Mouse (Mus musculus) left cerebral cortex, adult 2 months (tissue): ENCODE measurements at regions not wholly inside any gene's neighbourhood (a gene's known extent, or its start where the extent isn't known, plus 50 kb on each side); places are given as distances from the start of the nearest gene placed in this dataset.

Experiments used
- DNase-seq, 2 experiments: peaks; one replicate each; pipeline ENCODE4 v3.0.0; 2021 to 2022; ENCODE audit warnings: low spot score in 2 of 2, mixed read lengths in 1 of 2; ENCODE audit errors: extremely low spot score in 1 of 2
- H3K27ac ChIP-seq: fragments of 200-600 bp; 2 replicates; pipeline ENCODE4 v1.8.1; 2022
- H3K4me3 ChIP-seq: fragments of 200-600 bp; 2 replicates; pipeline ENCODE4 v1.8.1; 2022
- CTCF ChIP-seq: fragments of 200-600 bp; IDR thresholded peaks from 2 replicates; pipeline ENCODE4 v1.8.1; 2022; ENCODE audit warnings: antibody characterized with exemption, mild to moderate bottlenecking, moderate library complexity
- intact Hi-C: fragments of 180-260 bp; cut with DNase I; formaldehyde crosslinking; loops from one replicate; pipeline ENCODE4 v1.15.1; 2025

DNA sequence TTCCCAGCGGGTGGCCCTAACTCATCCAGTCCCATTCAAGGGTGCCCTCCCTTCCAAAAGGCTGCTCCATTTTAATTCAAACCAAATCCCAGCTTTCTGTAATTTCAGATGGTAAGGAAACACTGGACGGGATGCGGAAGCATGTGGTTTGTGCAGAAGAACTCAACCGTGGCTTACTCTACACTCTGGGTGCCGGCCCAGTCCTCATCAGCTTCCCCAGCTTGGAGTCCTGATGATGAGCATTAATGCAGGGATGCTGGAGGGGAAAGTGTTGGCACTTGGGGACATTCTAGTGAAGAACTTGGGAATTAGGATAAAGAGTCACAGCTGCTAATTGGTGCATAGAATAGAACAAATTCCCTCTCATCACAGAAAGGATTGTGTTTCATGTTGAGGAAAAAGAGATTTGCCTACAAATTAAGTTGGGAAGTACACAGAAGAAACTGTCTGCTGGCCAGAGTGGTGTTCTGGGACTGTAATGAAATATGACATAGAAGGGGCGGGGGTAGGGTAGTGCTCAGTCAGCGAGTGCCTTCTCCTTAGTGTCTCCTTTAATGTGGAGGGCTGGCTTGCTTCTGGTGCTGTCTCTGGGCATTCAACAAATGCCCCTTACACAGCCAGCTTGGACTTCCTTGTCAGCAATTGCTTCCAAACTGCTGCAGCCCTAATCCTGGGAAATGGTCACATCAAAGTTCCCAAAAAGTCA, 285.0 kb upstream of the Bmper start:
- DNase-seq: no peak
- TF ChIP-seq CTCF: no peak
- intact Hi-C loops: no loop called here
- Histone ChIP-seq H3K27ac (no peak overlapping the region), H3K4me3 (no peak overlapping the region)

DNA sequence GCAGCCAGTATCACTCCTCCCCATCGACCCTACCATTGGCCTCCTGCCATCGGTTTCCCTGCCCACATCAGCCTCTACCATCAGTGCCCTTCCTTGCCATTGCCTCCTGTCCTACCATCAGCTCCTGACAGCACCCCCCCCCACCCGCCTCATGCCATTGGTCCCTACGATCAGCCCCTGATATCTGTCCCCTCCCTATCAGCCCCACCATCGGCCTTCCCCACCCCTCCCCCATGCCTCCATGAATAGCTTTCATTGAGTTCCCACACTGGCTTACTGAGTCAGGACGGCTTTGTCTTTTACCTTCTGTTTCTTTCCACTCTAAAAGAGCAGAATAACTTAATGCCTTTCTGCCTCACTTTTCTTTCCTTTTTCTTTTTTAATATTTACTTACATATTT, 277.9 kb upstream of the Bmper start:
- Histone ChIP-seq H3K4me3 (no peak overlapping the region), H3K27ac (no peak overlapping the region)
- intact Hi-C loops: no loop called here
- DNase-seq: no peak
- TF ChIP-seq CTCF: no peak

DNA sequence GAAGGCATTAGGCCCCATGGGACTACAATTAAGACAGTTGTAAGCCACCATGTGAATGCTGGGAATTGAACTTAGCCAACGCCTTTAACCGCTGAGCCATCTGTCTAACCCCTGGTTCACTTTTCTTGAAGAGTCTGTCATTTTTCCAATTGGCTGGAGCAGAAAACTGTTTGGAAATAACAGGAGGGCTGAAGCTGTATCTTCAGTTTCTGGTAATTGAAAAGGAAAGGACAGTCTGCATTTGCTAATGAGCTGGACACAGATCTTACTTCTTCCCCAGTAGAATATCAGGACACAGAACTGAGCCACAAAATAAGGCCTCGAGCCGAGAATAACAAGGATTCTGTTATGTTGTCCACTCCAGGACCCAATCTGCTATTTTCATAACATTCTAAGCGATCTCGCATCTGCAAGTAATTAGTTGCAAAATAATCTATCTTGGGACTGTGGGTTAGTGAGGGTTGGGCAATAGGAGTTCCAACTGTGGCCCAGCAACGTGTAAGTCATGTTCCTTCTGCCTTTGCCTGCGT, 277.4 kb upstream of the Bmper start:
- intact Hi-C loops: no loop called here
- no peak for TF ChIP-seq CTCF
- H3K4me3 ChIP-seq: no peak overlapping the region
- DNase-seq: no peak
- no peak overlapping the region for H3K27ac ChIP-seq

DNA sequence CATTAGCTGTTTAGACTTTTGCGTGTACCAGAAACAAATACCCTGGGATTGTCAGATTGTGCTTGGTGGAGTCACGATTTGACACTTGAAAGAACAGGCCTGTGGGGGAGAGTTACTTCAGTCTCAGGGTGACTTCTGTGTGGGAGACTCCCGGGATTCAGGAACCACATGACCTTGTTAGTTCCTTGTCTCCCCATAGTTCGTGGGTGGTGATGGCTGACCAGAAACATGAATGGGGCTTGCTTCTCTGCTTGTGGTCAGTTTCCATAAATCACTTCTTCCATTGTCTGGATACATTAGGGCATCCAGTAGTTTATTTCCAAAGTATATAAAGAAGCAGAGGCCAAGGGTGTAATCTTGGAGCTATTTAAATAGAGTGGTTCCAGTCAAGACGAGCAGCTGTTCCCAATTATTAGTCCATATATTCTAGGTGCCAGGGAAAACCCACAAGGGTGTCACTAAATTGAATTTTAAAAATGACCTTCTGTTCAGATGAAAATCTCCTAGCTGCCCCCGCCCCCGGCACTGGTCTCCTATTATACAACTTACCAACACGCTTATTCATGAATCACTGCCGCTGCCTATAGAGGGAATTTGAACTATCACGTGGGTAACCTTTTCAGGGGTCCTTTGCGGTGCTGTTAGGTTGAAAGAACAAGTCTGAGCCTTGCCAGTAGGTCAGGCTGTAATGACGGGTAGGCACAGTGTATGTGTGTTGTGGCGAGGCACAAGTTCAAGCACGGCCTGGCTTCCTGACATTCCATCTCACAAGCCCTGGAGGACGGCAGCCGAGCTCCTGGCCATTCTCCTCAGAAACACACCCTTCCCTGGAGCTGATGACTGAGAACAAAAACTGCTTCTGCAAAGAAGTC, 270.1 kb upstream of the Bmper start:
- Histone ChIP-seq H3K27ac (no peak overlapping the region), H3K4me3 (no peak overlapping the region)
- intact Hi-C loops: no loop called here
- DNase-seq: no peak
- no peak for TF ChIP-seq CTCF

DNA sequence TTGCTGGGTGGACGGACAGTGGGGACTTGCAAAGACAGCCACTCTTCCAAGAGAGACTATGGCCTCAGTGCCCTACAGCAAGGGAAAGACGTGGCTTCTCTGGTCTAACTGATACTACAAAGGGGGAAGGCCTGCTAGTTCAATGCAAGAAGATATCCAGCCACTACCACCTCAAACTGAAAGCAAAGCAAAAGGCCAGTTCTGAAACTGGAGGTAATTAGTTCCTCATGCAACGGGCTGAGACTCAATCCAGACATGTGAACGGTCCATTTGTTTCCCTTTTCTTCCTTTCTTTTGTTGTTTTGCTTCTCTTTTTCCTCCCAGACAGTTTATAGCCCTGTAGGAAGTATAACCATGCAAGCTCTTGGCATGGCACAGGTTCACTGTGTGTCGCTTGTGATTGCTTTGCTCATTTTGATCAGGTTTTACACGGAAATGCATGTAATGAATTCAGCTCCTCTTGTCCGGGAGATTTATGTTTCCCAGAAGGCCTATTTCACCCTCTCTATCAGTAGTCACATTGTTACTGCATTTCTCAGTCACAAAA, 260.5 kb upstream of the Bmper start:
- no peak for TF ChIP-seq CTCF

DNA sequence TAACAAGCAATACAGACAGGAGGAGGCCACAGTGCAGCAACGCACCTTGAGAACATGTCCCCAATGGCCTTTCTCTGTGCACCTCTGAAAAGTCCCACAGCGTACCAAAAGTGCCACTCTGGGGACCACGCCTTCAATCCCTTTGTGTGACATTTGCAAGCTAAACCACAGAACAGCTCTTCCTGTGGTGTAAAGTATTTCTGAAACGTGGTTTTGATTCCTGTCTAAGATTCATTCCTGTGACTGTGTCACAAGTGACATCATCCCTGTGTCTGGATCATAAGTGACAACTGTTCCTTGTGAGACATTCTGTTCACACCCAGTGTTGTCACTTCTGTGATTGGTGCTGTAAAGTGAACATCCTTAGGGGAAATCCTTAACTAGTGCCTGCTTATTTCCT, 251.6 kb upstream of the Bmper start:
- Histone ChIP-seq H3K27ac (no peak overlapping the region), H3K4me3 (no peak overlapping the region)
- TF ChIP-seq CTCF: no peak
- intact Hi-C loops: no loop called here
- DNase-seq: no peak

More for the DNA sequence above, 260.5 kb upstream of the Bmper start:
- intact Hi-C loops: no loop called here
- H3K4me3 ChIP-seq: no peak overlapping the region
- no peak overlapping the region for H3K27ac ChIP-seq
- DNase-seq: no peak

DNA sequence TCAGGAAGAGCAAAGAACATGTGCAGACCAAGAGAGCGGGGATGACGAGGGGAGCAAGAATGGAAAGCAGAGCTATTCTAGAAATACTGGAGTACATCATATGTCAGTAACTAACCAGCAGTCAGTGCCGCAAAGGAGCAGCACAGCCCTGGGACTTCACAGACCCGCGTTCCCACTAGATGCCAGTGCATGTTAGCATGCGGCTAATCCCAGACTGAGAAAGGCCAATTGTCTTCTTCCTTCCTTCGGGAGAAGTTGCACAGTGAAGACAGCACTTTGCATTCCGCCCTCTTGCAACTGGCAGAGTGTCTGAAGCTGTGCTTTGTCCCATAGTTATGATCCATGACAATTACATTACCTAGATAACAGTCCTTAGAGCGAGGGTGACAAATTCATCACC, 246.1 kb upstream of the Bmper start:
- no peak overlapping the region for H3K27ac ChIP-seq
- TF ChIP-seq CTCF: no peak
- H3K4me3 ChIP-seq: no peak overlapping the region
- DNase-seq: no peak
- intact Hi-C loops: no loop called here

DNA sequence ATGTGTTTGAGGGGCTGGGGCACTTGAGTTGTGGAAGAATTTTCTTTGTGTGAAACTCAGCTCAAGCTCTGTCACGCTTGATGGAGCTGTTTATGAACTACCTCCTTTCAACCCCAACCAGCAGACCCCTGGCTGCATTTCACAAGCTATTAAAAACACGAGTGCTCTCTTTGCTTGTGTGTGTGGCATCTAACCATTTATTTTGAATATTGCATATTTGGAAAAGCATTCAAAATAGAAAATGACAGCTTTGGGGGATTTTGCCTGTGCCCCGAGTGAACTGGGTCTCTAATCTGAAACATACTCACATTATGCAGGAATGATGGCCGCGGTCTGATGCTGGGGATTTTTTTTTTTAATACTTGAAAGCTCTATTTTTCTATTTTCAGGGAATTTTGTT, 243.2 kb upstream of the Bmper start:
- no peak for DNase-seq
- H3K27ac ChIP-seq: no peak overlapping the region
- intact Hi-C loops: no loop called here
- TF ChIP-seq CTCF: no peak
- no peak overlapping the region for H3K4me3 ChIP-seq

DNA sequence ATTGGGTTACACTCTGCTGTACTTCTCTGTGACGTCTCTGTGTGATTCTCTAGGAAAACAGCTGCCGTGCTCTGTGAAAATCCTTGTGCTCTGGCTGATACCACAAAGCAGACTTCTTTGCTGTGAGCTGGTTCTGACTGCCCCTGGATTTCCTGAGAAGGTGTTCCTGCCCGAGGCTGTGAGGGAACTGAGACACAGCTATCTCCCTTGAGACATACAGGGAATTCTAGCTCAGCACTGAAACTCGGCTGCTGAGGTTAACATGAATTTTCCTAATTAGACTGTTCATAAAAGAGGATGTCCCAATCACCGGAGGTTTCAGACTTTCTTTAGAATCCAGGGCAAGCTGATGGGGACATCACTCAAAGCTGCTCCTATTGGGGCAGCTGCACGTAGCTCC, 233.4 kb upstream of the Bmper start:
- no peak overlapping the region for H3K27ac ChIP-seq
- no peak for TF ChIP-seq CTCF
- intact Hi-C loops: no loop called here
- no peak overlapping the region for H3K4me3 ChIP-seq
- DNase-seq: no peak

DNA sequence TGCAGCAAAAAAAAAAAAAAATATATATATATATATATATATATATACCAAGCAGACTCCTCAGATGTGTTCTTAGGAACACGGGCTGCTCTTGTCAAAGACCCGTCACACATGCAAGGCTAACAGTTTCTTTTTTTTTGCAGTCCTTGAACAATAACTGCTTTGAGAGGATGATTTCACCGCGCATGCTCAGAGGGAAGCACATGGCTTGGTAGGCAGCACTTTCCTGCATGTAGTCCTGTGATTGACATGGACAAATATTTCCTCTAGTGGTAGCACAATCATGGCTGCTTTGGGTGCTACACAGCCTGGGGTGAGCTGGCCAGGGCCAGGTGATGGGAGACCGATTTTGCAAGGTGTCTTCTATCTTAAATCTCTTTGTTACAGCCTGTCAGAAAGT, 229.3 kb upstream of the Bmper start:
- TF ChIP-seq CTCF: no peak
- no peak overlapping the region for H3K4me3 ChIP-seq
- DNase-seq: no peak
- intact Hi-C loops: no loop called here
- H3K27ac ChIP-seq: no peak overlapping the region

DNA sequence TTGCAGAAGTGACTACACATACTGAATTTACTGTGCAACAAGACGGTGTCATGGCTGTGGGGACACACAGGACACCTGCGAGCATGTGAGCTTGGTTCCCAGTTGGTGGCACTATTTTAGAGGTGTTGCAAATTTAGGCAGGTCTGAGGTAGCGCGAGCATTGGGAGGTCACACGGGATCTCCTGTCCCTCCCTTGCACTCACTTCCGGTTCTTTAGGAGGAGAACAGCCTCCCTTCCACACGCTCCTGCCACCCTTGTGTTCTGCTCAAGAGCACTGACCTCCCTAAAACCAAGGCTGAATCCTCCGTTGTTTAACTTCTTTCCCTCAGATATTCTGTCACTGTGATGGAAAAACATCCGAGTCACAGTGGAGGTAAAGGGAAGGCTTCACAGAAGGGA, 227.3 kb upstream of the Bmper start:
- H3K4me3 ChIP-seq: no peak overlapping the region
- intact Hi-C loops: no loop called here
- TF ChIP-seq CTCF: no peak
- no peak overlapping the region for H3K27ac ChIP-seq
- DNase-seq: no peak

DNA sequence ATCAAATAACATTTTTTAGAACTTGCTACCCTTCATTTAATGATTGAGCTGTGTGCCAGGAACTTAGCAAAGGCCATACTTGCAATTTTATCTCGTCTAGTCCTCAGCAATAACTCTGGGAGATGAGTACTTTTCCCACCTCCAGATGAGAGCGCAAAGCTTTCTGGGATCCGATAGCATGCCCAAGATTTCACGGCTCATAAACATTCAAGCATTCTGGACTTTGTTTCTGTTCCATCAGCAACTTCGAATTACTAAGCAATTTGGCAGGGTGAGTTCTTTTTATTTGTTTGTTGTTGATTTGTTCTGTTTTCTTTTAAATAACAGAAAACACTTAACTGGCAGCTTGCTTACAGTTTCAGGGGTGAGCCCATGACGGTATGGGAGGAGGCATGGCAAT, 224.6 kb upstream of the Bmper start:
- no peak for DNase-seq
- Histone ChIP-seq H3K4me3 (no peak overlapping the region), H3K27ac (no peak overlapping the region)
- TF ChIP-seq CTCF: no peak
- intact Hi-C loops: no loop called here
